Mouse (Mus musculus): ENCODE measurements around the gene Rusc2. TPM values are rescaled to one million over a fixed set of nuclear protein-coding genes. Genes with fewer than 3 reads are reported as not detected.
A peak's percentile ranks its signal among the peaks of the same experiment; 100 is the strongest.

Gene Rusc2
- polyA plus RNA-seq, 1 experiment: 8.5 TPM

- Histone ChIP-seq H3K4me1 (ENCODE audit: control insufficient read depth, insufficient read depth, insufficient read length) (peaks cover 4% of the 10 kb centered on the region; the same call in 1 of the 2 replicates), H3K36me3 (ENCODE audit: control insufficient read depth, insufficient read depth, low read length) (no peaks in the 10 kb centered on the region), H3K4me3 (ENCODE audit: extremely low read depth, insufficient read depth, insufficient read length) (peak overlapping the region; percentile 27; the same call in 1 of the 2 replicates), H3K27me3 (ENCODE audit: control insufficient read depth, insufficient read depth, low read length) (peaks cover 5% of the 10 kb centered on the region; the same call in 1 of the 2 replicates), H3K27ac (ENCODE audit: insufficient read depth, low read length) (peak overlapping the region; percentile 31; the same call in 1 of the 2 replicates)
- TF ChIP-seq CTCF (IDR thresholded peaks at IDR 0.05; ENCODE audit: extremely low read depth, insufficient read depth, insufficient read length, insufficient replicate concordance): no peak
- TF ChIP-seq POLR2A (IDR thresholded peaks at IDR 0.05; ENCODE audit: low read depth, low read length): no peak
- 66% methylated on average over 11 of the region's 11 CpGs for WGBS
- DNase-seq (ENCODE audit: low read depth in 1 of 2, low spot score in 2 of 2): no peak
Measured at GRCm38 (mm10) chr4:43383246-43384082, 1.7 kb downstream of the Rusc2 start.

- 72% methylated on average over 5 of the region's 5 CpGs for WGBS
- H3K36me3 ChIP-seq (ENCODE audit: control insufficient read depth, insufficient read depth, low read length): no peaks in the 10 kb centered on the region
- H3K27ac ChIP-seq (ENCODE audit: insufficient read depth, low read length): no peak overlapping the region
- peaks cover 5% of the 10 kb centered on the region; the same call in 1 of the 2 replicates for H3K27me3 ChIP-seq (ENCODE audit: control insufficient read depth, insufficient read depth, low read length)
- no peak for DNase-seq (ENCODE audit: low read depth in 1 of 2, low spot score in 2 of 2)
- TF ChIP-seq POLR2A (IDR thresholded peaks at IDR 0.05; ENCODE audit: low read depth, low read length) (no peak), CTCF (IDR thresholded peaks at IDR 0.05; ENCODE audit: extremely low read depth, insufficient read depth, insufficient read length, insufficient replicate concordance) (no peak)
- peaks cover 4% of the 10 kb centered on the region; the same call in 1 of the 2 replicates for H3K4me1 ChIP-seq (ENCODE audit: control insufficient read depth, insufficient read depth, insufficient read length)
- H3K4me3 ChIP-seq (ENCODE audit: extremely low read depth, insufficient read depth, insufficient read length): no peak overlapping the region
Measured at GRCm38 (mm10) chr4:43384083-43384460, 2.3 kb downstream of the Rusc2 start.

GRCm38 (mm10) chr4:43384541-43384940, 2.8 kb downstream of the Rusc2 start:
- Histone ChIP-seq H3K4me3 (ENCODE audit: extremely low read depth, insufficient read depth, insufficient read length) (no peak overlapping the region), H3K4me1 (ENCODE audit: control insufficient read depth, insufficient read depth, insufficient read length) (peaks cover 4% of the 10 kb centered on the region; the same call in 1 of the 2 replicates), H3K27me3 (ENCODE audit: control insufficient read depth, insufficient read depth, low read length) (peaks cover 5% of the 10 kb centered on the region; the same call in 1 of the 2 replicates), H3K36me3 (ENCODE audit: control insufficient read depth, insufficient read depth, low read length) (no peaks in the 10 kb centered on the region), H3K27ac (ENCODE audit: insufficient read depth, low read length) (no peak overlapping the region)
- TF ChIP-seq POLR2A (IDR thresholded peaks at IDR 0.05; ENCODE audit: low read depth, low read length) (no peak), CTCF (IDR thresholded peaks at IDR 0.05; ENCODE audit: extremely low read depth, insufficient read depth, insufficient read length, insufficient replicate concordance) (no peak)
- DNase-seq (ENCODE audit: low read depth in 1 of 2, low spot score in 2 of 2): no peak
- 96% methylated on average over 3 of the region's 3 CpGs for WGBS

GRCm38 (mm10) chr4:43386932-43387331, 5.2 kb downstream of the Rusc2 start:
- DNase-seq (ENCODE audit: low read depth in 1 of 2, low spot score in 2 of 2): no peak
- TF ChIP-seq CTCF (IDR thresholded peaks at IDR 0.05; ENCODE audit: extremely low read depth, insufficient read depth, insufficient read length, insufficient replicate concordance) (no peak), POLR2A (IDR thresholded peaks at IDR 0.05; ENCODE audit: low read depth, low read length) (no peak)

GRCm38 (mm10) chr4:43389390-43389789, 7.6 kb downstream of the Rusc2 start:
- H3K4me3 ChIP-seq (ENCODE audit: extremely low read depth, insufficient read depth, insufficient read length): no peak overlapping the region
- DNase-seq (ENCODE audit: low read depth in 1 of 2, low spot score in 2 of 2): no peak
- H3K27me3 ChIP-seq (ENCODE audit: control insufficient read depth, insufficient read depth, low read length): no peaks in the 10 kb centered on the region
- H3K27ac ChIP-seq (ENCODE audit: insufficient read depth, low read length): no peak overlapping the region
- H3K36me3 ChIP-seq (ENCODE audit: control insufficient read depth, insufficient read depth, low read length): no peaks in the 10 kb centered on the region
- TF ChIP-seq POLR2A (IDR thresholded peaks at IDR 0.05; ENCODE audit: low read depth, low read length) (no peak), CTCF (IDR thresholded peaks at IDR 0.05; ENCODE audit: extremely low read depth, insufficient read depth, insufficient read length, insufficient replicate concordance) (no peak)
- H3K4me1 ChIP-seq (ENCODE audit: control insufficient read depth, insufficient read depth, insufficient read length): no peaks in the 10 kb centered on the region
- WGBS: 87% methylated on average over 2 of the region's 2 CpGs

More at GRCm38 (mm10) chr4:43386932-43387331, 5.2 kb downstream of the Rusc2 start:
- H3K4me1 ChIP-seq (ENCODE audit: control insufficient read depth, insufficient read depth, insufficient read length): peaks cover under 1% of the 10 kb centered on the region; the same call in 1 of the 2 replicates
- H3K27ac ChIP-seq (ENCODE audit: insufficient read depth, low read length): no peak overlapping the region
- no peak overlapping the region for H3K4me3 ChIP-seq (ENCODE audit: extremely low read depth, insufficient read depth, insufficient read length)
- peaks cover 3% of the 10 kb centered on the region; the same call in 1 of the 2 replicates for H3K27me3 ChIP-seq (ENCODE audit: control insufficient read depth, insufficient read depth, low read length)
- no peaks in the 10 kb centered on the region for H3K36me3 ChIP-seq (ENCODE audit: control insufficient read depth, insufficient read depth, low read length)

- DNase-seq (ENCODE audit: low read depth in 1 of 2, low spot score in 2 of 2): no peak
- Histone ChIP-seq H3K36me3 (ENCODE audit: control insufficient read depth, insufficient read depth, low read length) (no peaks in the 10 kb centered on the region), H3K27ac (ENCODE audit: insufficient read depth, low read length) (no peak overlapping the region; the same call in 1 of the 2 replicates), H3K4me3 (ENCODE audit: extremely low read depth, insufficient read depth, insufficient read length) (no peak overlapping the region), H3K27me3 (ENCODE audit: control insufficient read depth, insufficient read depth, low read length) (no peaks in the 10 kb centered on the region), H3K4me1 (ENCODE audit: control insufficient read depth, insufficient read depth, insufficient read length) (no peaks in the 10 kb centered on the region)
- WGBS: 85% methylated on average over 9 of the region's 9 CpGs
- TF ChIP-seq CTCF (IDR thresholded peaks at IDR 0.05; ENCODE audit: extremely low read depth, insufficient read depth, insufficient read length, insufficient replicate concordance): no peak
- TF ChIP-seq POLR2A (IDR thresholded peaks at IDR 0.05; ENCODE audit: low read depth, low read length): no peak
Measured at GRCm38 (mm10) chr4:43389845-43390440, 8.2 kb downstream of the Rusc2 start.

All from spleen, adult 2 months (tissue).